Mouse (Mus musculus) intestine, embryonic 16.5 days (tissue): ENCODE measurements around the gene Trir. TPM values are rescaled to one million over a fixed set of nuclear protein-coding genes. Genes with fewer than 3 reads are reported as not detected.

Experiments
- ATAC-seq: fragments of 200-750 bp; cut with Nextera tagmentation; 2 replicates; pipeline ENCODE4 v1.8.0; 2017; ENCODE audit warnings: moderate TSS enrichment, moderate library complexity
- H3K27ac ChIP-seq: fragments of 300-500 bp; sonication (generic); 2 replicates; pipeline ENCODE4 v1.5.1; 2014; ENCODE audit warnings: mild to moderate bottlenecking, low read length
- H3K27me3 ChIP-seq: fragments of 300-500 bp; sonication (generic); replicated peaks from 2 replicates; pipeline ENCODE4 v1.6.1; 2014; ENCODE audit warnings: low read length, control low read depth, mixed read lengths; ENCODE audit not compliant: control insufficient read depth, insufficient read depth
- H3K36me3 ChIP-seq: fragments of 300-500 bp; sonication (generic); 2 replicates; pipeline ENCODE4 v1.6.1; 2014; ENCODE audit warnings: low read length, control low read depth; ENCODE audit not compliant: control insufficient read depth, insufficient read depth
- H3K4me1 ChIP-seq: fragments of 300-500 bp; sonication (generic); 2 replicates; pipeline ENCODE4 v1.6.1; 2014; ENCODE audit warnings: low read length, control low read depth, mixed read lengths; ENCODE audit not compliant: control insufficient read depth, insufficient read depth
- H3K4me2 ChIP-seq: fragments of 300-500 bp; sonication (generic); 2 replicates; pipeline ENCODE4 v1.6.1; 2014; ENCODE audit warnings: low read depth, low read length, control low read depth
- H3K4me3 ChIP-seq: fragments of 300-500 bp; sonication (generic); 2 replicates; pipeline ENCODE4 v1.5.1; 2014; ENCODE audit warnings: mild to moderate bottlenecking, low read length
- H3K9ac ChIP-seq: fragments of 300-500 bp; sonication (generic); 2 replicates; pipeline ENCODE4 v1.6.1; 2014; ENCODE audit warnings: low read depth, low read length
- H3K9me3 ChIP-seq: fragments of 300-500 bp; sonication (generic); 2 replicates; pipeline ENCODE4 v1.6.1; 2016; ENCODE audit warnings: low read length, control low read depth; ENCODE audit not compliant: control insufficient read depth
- WGBS: fragments of 180-500 bp; shearing (Covaris S2); extraction: QIAGEN DNeasy Blood & Tissue Kit; methylation state at CpG from one replicate; pipeline ENCODE4 v1.1.7; 2014; 5-methylcytosine and 5-hydroxymethylcytosine counted together
- polyA plus RNA-seq: library from polyadenylated mRNA; unstranded; fragments of >200 nt; fragmentation: Nextera tagmentation; extraction: Ambion mirVana; gene quantifications from 2 replicates; pipeline ENCODE4 v1.2.1, GENCODE M21; 2015

Trir gene
- polyA plus RNA-seq, 1 experiment from 2014 or later = 79.0 TPM

DNA sequence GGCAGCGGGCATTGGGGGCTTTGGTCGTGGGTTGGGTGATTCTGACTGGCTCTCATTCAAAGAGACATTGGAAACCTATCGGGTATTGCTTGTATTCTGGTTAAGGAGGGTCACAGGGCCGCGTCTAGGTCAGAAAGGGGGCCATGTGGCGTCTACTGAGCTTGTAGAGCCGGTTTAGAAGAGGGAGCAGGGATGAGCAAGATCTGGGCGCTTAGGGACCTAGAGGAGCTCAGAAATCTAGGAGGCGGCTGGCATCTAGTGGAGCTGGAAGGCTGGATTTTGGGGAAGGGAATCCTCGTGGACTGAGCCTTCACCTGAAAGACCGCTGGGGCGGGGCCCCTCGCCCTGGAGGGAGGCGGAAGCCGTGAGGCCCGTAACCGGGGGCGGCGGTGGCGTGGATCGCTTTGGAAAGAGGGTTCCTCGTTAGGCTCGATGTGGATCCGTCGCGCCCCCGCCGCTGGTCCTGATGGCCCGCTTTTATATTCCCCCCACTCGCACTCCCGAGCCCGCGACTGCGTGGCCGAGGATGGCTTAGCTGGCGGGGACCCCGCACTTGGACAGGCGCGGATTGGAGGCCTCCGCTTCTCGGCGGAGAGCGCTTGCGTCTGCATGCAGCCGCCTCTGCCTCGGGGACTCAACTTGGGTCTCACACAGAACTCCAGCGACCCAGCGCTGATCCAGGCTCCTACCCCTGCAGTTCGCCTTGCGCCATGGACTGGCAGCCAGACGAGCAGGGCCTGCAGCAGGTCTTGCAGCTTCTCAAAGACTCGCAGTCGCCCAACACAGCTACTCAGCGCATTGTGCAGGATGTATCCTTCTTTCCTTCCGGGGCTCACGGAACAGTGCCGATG is 11.3 kb downstream of the Trir start:
- ATAC-seq = peak; percentile 29
- WGBS = under 1% methylated on average over 57 of the region's 57 CpGs
- Histone ChIP-seq H3K4me2 (peak overlapping the region; percentile 88), H3K9me3 (no peaks in the 10 kb centered on the region), H3K27me3 (no peaks in the 10 kb centered on the region), H3K36me3 (peaks cover 8% of the 10 kb centered on the region), H3K4me3 (peak overlapping the region; percentile 84), H3K27ac (peak overlapping the region; percentile 100), H3K9ac (peak overlapping the region; percentile 99), H3K4me1 (peaks cover 16% of the 10 kb centered on the region)

DNA sequence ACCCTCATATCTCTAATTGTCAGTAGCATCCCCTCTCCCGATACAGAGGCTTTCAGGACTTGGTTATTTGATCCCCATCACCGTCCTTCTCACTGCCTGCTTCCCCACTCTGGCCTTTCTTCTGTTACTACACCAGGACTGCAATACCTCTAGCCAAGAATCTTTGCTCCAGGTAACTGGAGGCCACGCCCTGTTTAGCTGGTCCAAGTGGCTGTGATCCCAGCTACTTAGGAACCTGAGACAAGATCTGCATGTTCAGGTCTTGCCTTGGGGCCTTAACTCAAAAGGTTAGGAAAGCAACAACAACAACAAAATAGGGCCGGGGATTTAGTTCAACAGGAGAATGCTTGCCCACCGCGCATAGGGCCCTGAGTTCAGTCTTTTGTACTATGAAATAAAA is 17.0 kb downstream of the Trir start:
- peaks cover 4% of the 10 kb centered on the region for H3K4me1 ChIP-seq

DNA sequence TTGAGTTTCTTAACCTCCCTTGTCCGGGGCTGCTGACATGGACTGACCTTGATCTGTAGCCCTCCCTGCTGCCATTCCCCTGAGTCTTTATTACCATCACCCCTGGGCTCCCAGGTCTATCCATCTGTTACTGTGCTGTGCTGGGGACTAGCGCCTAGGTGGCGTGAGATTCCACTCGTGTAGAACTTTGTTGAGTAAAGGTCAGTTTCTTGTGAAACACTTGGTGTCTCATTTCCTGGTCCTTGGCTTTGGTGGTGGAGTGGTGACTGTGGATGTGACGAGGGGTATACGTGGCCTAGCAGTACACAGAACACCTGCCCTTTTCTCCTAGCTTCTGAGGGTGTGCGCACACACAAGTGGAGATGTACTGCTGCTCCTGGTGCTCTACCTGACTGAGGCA is 30.7 kb downstream of the Trir start:
- Histone ChIP-seq H3K4me3 (no peak overlapping the region), H3K9me3 (no peaks in the 10 kb centered on the region), H3K4me2 (no peak overlapping the region), H3K27me3 (no peaks in the 10 kb centered on the region), H3K36me3 (peaks cover 39% of the 10 kb centered on the region), H3K9ac (no peak overlapping the region), H3K4me1 (peaks cover 6% of the 10 kb centered on the region), H3K27ac (no peak overlapping the region)
- no peak for ATAC-seq
- WGBS = 76% methylated on average over 7 of the region's 7 CpGs

More for the DNA sequence above, 17.0 kb downstream of the Trir start:
- Histone ChIP-seq H3K9ac (no peak overlapping the region), H3K27me3 (no peaks in the 10 kb centered on the region), H3K27ac (no peak overlapping the region), H3K4me2 (no peak overlapping the region), H3K4me3 (no peak overlapping the region), H3K36me3 (peaks cover 29% of the 10 kb centered on the region), H3K9me3 (no peaks in the 10 kb centered on the region)
- no peak for ATAC-seq
- 89% methylated on average over 6 of the region's 6 CpGs for WGBS

DNA sequence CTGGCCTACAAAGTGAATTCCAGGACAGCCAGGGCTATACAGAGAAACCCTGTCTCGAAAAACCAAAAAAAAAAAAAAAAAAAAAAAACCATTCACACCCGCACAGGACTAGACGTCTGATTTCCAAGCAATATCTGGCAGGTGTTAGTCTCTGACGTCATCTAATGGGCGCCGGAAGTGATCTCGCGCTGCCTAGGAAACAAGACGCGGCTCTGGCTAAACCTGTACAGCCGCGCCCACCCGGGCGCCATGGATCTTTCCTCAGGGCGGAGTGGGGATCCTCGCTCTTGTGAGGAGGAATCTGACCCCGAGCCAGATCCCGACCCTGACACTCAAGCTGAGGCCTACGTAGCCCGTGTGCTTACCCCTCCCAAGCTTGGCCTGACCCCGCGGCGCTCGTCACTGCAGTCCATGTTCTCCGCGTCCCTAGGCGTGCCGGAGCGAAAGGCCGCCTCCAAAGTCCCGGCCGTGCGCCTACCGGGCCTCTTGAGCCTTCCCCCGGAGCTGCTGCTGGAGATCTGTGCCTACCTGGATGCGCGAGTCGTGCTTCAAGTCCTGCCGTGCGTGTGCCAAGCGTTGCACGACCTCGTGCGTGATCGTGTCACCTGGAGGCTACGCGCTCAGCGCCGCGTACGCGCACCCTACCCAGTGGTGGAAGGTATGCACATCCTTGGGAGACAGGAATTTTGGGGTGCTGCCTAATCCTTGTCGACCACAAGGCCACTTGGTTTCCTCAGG is 33.4 kb downstream of the Trir start, which contains the start of gene Fbxw9:
Fbxw9 (plus strand) TSS at position 177 of the 738 bp plus-strand sequence.
- Histone ChIP-seq H3K27me3 (no peaks in the 10 kb centered on the region), H3K4me1 (peaks cover 6% of the 10 kb centered on the region), H3K36me3 (peaks cover 15% of the 10 kb centered on the region; the same call in 1 of the 2 replicates), H3K9ac (peak within 1 kb of the TSS; percentile 74), H3K27ac (0 out of 2 replicates have a peak within 1 kb of the TSS, but pooled peaks have one; percentile 9), H3K4me2 (peak within 1 kb of the TSS; percentile 94), H3K4me3 (peak within 1 kb of the TSS; percentile 67), H3K9me3 (no peaks in the 10 kb centered on the region)
- ATAC-seq = peak; percentile 91
- WGBS = under 1% methylated on average over 52 of the region's 53 CpGs

DNA sequence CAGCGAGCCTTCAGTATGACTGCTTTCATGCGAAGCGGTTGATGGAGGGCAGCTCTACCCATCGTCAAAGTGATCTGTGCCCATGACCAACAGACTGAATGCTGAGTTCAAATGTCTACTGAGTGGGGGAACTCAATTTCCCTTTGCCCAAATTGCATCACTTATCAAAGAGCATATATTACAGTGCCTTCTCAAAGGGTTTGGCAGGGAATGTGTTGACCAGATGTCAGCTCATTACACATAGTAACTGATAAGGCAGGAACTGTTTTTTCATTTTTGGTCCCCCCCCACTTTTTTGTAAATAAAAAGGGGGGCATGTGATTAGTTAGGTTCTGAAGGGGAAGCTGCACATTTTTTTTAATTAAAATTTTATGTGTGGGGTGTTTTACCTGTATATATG is 36.0 kb downstream of the Trir start:
- H3K4me3 ChIP-seq = no peak overlapping the region
- H3K27me3 ChIP-seq = no peaks in the 10 kb centered on the region
- no peak overlapping the region for H3K27ac ChIP-seq
- WGBS = 91% methylated on average over 4 of the region's 4 CpGs
- H3K9ac ChIP-seq = no peak overlapping the region
- peaks cover 6% of the 10 kb centered on the region for H3K4me1 ChIP-seq
- H3K9me3 ChIP-seq = no peaks in the 10 kb centered on the region
- no peak overlapping the region for H3K4me2 ChIP-seq
- ATAC-seq = no peak
- no peaks in the 10 kb centered on the region; the same call in 1 of the 2 replicates for H3K36me3 ChIP-seq

DNA sequence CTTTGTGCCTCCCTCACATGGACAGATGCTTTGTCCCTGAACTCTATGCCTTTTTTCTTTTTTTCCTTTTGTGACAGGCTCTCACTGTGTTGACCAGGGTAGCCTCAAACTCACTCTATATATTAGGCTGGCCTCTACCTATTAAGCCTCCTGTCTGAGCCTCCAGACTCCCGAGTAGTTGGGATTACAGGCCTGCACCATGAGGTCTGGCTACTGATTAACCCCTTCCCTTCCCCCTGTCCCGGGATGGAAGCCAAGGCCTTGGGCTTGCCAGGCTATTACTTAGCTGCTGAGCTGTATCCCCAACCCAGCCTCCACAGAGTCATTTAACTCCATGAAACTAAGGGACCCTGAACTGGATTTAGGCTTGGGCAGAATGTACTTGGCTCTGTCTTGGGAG is 38.6 kb downstream of the Trir start:
- WGBS = 19% methylated on average over 2 of the region's 2 CpGs
- peak; percentile 62 for ATAC-seq

DNA sequence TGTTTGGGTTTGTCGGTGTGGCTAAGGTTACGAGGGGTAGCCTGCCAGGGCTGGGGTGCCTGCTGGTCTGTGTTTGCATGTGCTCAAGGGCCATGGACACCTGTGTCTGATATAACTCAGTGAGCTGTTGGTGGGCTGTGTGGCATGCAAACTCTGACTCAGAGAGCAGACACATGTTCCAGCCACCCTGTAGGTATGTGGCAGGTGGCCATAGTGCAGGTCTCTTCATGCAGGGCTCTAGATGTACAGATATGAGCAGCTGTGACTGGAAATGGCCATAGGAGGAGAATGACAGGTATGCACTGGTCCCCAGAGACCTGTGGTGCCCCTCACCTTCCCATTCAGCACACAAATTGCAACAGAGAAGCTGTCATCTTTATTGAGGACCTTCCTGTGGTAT is 40.5 kb downstream of the Trir start:
- Histone ChIP-seq H3K27me3 (no peaks in the 10 kb centered on the region), H3K9ac (no peak overlapping the region), H3K4me2 (no peak overlapping the region), H3K4me1 (peaks cover 7% of the 10 kb centered on the region; the same call in 1 of the 2 replicates), H3K4me3 (no peak overlapping the region), H3K27ac (no peak overlapping the region), H3K9me3 (no peaks in the 10 kb centered on the region), H3K36me3 (no peaks in the 10 kb centered on the region; the same call in 1 of the 2 replicates)
- no peak for ATAC-seq
- 96% methylated on average over 2 of the region's 2 CpGs for WGBS

More for the DNA sequence above, 38.6 kb downstream of the Trir start:
- no peaks in the 10 kb centered on the region; the same call in 1 of the 2 replicates for H3K36me3 ChIP-seq
- no peak overlapping the region for H3K4me2 ChIP-seq
- no peak overlapping the region for H3K4me3 ChIP-seq
- no peaks in the 10 kb centered on the region for H3K9me3 ChIP-seq
- H3K27ac ChIP-seq = peak overlapping the region; percentile 68
- H3K27me3 ChIP-seq = no peaks in the 10 kb centered on the region
- peaks cover 6% of the 10 kb centered on the region for H3K4me1 ChIP-seq
- 0 out of 2 replicates have a peak overlapping the region, but pooled peaks have one; percentile 45 for H3K9ac ChIP-seq

DNA sequence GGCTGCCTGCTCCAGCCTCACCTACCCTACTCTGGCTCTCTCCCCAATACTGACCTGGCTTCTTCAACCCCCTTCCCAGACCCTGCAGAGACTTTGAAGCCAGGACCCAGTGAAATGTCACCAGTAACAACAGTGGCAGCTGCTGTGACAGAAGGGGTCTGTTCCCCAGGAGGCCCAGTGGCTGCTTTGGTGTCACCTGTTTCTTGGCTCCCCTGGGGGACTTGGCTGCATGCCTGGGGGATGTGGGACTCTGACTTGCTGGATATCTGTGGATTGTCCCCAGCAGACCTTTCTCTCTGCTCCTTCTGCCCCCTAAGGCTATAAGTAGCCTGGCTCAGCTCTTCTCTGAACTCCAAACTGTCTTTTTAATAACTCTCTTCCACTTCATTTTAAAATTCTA is 41.4 kb downstream of the Trir start, which contains the start of gene Gm5741:
Gm5741 (minus strand) TSS at position 1 of the 400 bp plus-strand sequence.
- Histone ChIP-seq H3K9me3 (no peaks in the 10 kb centered on the region), H3K36me3 (no peaks in the 10 kb centered on the region; the same call in 1 of the 2 replicates), H3K27ac (no peak within 1 kb of the TSS), H3K4me3 (no peak within 1 kb of the TSS), H3K4me1 (peaks cover 11% of the 10 kb centered on the region; the same call in 1 of the 2 replicates), H3K4me2 (no peak within 1 kb of the TSS), H3K9ac (no peak within 1 kb of the TSS), H3K27me3 (no peaks in the 10 kb centered on the region)
- ATAC-seq = no peak

DNA sequence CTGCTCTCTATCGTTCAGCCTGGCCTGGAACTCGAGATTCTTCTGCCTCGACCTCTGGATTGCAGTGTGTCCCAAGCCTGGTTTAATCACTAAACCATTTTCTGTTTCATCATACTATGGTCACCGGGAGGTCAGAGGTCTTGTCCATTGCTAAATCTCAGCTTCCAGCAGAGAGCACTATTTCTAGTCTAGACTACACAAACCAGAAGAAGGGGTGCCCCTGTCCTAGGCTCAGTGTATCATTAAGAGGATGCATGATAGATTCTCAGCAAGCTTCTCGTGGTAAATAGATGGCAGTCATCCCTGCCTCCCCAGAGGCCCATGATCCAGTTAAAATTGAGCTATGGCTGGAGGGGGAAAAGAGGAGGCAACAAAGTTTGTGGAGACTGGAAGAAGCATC is 44.4 kb downstream of the Trir start:
- peak overlapping the region; percentile 87 for H3K9ac ChIP-seq
- peak; percentile 25; the same call in 1 of the 2 replicates for ATAC-seq

More for the DNA sequence above, 44.4 kb downstream of the Trir start:
- Histone ChIP-seq H3K4me3 (peak overlapping the region; percentile 91), H3K9me3 (no peaks in the 10 kb centered on the region), H3K27me3 (no peaks in the 10 kb centered on the region), H3K27ac (peak overlapping the region; percentile 97), H3K4me1 (peaks cover 13% of the 10 kb centered on the region; the same call in 1 of the 2 replicates), H3K36me3 (peaks cover 2% of the 10 kb centered on the region; the same call in 1 of the 2 replicates), H3K4me2 (peak overlapping the region; percentile 50)
- WGBS = 73% methylated on average over 5 of the region's 5 CpGs
